Mouse (Mus musculus) G1E-ER4 (cell line): ENCODE measurements around the gene Casp4. TPM values are rescaled to one million over a fixed set of nuclear protein-coding genes. Genes with fewer than 3 reads are reported as not detected.

ENCODE experiments used
- GATA1 ChIP-seq: IDR thresholded peaks from one replicate; pipeline ENCODE4 v1.8.0; 2012; ENCODE audit warnings: low read length, inconsistent platforms
- polyA plus RNA-seq: library from polyadenylated mRNA; stranded (reverse); fragments of >175 nt; gene quantifications from 2 replicates; pipeline ENCODE4 v1.2.3, GENCODE M21; 2012

Casp4 gene
- polyA plus RNA-seq, 1 experiment, result not detected

DNA sequence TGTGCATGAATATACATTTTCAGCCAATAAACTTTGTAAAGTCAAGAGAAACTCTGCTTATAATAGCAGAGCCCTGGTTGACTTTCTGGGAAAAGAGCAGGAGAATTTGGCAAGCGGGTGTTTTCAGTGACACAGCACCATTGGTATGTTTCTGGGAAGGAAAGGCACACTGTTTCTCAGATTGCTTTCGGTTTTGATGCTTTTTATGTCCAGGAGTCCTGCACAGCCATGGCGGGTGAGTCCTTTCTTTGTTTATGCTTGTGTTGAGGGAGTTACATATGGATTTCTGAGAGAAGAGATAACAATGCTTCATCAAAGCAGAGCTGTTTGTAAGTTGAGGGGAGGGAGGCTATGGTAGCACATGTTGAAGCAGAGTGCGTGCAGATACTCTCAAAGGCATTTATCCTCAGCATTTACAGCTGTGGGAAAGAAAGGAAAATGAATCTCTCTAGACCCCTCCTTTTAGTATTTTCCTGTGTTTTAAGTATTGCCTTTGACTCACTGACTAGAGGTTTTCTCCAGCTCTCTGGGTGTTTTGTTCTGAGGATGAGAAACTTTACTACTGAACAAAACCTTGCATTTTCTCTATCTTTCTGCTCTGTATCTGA lies 36.8 kb downstream of the Casp4 start, which contains the start of gene Casp12:
TSS of gene Casp12 (plus strand) at position 140 of the 608 bp plus-strand sequence.
- TF ChIP-seq GATA1, result no peak

DNA sequence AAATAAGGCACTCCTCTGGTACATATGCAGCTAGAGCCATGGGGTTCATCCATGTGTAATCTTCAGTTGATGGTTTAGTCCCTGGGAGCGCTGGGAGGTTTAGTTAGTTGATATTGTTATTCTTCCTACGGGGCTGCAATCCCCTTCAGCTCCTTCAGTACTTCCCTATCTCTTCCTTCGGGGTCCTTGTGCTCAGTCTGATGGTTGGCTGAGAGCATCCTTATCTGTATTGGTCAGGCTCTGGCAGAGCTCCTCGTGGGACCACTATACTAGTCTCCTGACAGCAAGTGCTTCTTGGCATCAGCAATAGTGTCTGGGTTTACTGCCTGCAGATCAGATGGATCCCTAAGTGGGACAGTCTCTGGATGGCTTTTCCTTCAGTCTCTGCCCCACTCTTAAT lies 38.8 kb downstream of the Casp4 start:
- no peak for TF ChIP-seq GATA1

DNA sequence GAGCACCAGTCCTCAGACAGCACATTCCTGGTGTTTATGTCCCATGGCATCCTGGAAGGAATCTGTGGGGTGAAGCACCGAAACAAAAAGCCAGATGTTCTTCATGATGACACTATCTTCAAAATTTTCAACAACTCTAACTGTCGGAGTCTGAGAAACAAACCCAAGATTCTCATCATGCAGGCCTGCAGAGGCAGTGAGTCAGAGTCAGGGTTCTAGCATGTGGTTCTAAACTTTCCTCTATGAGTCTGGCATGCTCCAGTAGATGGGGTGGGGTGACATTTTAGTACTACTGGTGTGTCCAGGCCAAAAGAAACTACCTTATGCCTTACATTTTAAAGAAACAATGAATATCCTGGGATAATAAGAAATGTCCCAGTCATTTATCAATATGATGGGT lies 45.0 kb downstream of the Casp4 start:
- TF ChIP-seq GATA1, result no peak

DNA sequence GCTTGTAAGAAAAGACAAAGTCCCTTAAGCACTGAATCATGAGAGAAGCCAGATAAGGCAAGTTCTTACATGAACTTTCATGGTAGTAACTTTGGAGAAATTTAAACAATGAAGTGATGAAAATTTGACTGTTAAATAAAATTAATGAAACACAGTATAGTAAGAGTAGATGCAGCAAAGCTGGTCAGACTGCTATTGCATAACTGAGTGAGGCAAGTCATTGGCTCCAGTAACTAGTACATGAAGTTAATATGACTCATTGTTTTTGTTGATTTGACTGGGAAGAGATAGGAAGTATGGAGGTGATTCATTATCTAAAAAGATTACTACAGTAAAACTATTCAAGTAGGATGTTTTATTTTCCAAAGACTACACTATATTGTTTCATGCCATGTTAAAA lies 48.2 kb downstream of the Casp4 start:
- TF ChIP-seq GATA1, result no peak

Other genes with a start within 250 kb of the Casp4 start
- not detected in 2 replicates for gene Casp1, start 10.3 kb upstream of the Casp4 start, polyA plus RNA-seq
- gene Casp12, start 36.6 kb downstream of the Casp4 start, polyA plus RNA-seq, result not detected in 2 replicates